Mouse (Mus musculus) thymus, adult 18-20 months (tissue): ENCODE measurements at regions not wholly inside any gene's neighbourhood (a gene's known extent, or its start where the extent isn't known, plus 50 kb on each side); places are given as distances from the start of the nearest gene placed in this dataset.
A peak's percentile ranks its signal among the peaks of the same experiment; 100 is the strongest.

Source experiments
- DNase-seq, 2 experiments: peaks; one replicate each; pipeline ENCODE4 v3.0.0; 2022; ENCODE audit warnings: mixed read lengths in 2 of 2

- no peak for DNase-seq
Measured at GRCm38 (mm10) chr6:91573487-91573886, 57.8 kb downstream of the Lsm3 start.

GRCm38 (mm10) chr6:91574414-91574813, 58.7 kb downstream of the Lsm3 start:
- DNase-seq = no peak

- peak; percentile 27 to 28 for DNase-seq
Measured at GRCm38 (mm10) chr6:91575662-91576364, 60.1 kb downstream of the Lsm3 start.

- no peak for DNase-seq
Measured at GRCm38 (mm10) chr6:91576906-91577305, 61.2 kb downstream of the Lsm3 start.

DNA sequence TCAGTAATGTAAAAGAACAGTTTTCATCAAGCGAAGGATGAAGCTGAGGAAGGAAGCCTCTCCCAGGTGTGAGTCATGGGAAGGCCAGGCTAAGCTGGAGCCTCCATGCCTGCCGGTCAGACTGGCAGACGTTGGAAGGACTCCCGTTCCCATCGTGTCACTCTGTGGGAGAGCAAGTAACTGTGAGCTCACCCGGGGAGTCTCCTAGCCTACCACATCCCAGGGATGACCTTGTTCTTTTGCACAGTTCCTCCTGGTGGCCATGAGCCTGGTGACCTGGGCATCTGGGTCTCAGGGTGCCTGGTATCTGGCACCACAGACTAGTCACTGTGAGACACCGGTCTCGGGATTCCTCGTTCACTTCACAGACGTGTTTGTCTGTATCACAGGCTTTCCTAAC, 63.9 kb downstream of the Lsm3 start:
- DNase-seq = no peak

DNA sequence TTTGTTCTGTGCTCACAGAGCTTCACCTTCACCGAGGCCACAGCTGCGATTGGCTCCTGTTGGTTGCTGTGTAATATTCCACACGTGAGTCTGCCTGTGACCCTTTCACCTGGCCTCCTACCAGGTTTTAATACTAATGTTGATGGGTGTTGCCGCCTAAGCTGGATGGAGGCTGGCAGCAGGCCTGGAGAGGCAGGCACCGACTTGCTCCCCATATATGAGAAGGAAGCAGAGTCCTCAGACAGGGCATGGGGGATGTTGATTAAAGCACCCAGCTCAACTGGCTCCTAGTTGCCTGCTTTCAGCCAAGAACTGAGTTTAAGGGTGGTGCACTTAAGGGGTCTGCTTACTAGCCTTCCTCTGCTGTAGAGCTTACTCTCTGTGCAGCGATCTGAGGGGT, 64.9 kb downstream of the Lsm3 start:
- DNase-seq = no peak

- DNase-seq = no peak
Measured at GRCm38 (mm10) chr6:91582338-91582737, 66.6 kb downstream of the Lsm3 start.

GRCm38 (mm10) chr6:91583346-91583745, 67.6 kb downstream of the Lsm3 start:
- no peak for DNase-seq

GRCm38 (mm10) chr6:91585543-91585942, 69.8 kb downstream of the Lsm3 start:
- DNase-seq = no peak

GRCm38 (mm10) chr6:91589181-91589580, 73.5 kb downstream of the Lsm3 start:
- no peak for DNase-seq

DNA sequence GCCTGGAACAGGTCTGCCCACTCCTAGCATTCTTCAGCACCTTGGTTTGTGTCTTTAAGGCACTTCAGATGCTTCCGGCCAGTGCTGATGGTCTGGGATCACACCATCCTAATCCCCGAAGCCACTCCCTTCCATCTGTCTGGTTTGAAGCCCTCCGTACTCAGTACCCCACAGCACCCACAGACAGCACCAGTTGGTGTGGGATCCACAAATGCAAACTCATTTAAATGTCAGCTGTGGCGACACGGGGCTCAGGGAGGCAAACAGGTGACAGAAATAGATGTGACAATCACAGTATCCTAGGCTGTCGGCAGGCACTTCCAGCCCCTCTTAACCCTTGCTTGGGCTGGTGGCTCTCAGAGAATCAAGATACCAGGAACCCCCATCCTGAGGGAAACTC, 74.7 kb downstream of the Lsm3 start:
- DNase-seq = no peak

- no peak for DNase-seq
Measured at GRCm38 (mm10) chr6:91590806-91591571, 75.3 kb downstream of the Lsm3 start.

- no peak for DNase-seq
Measured at GRCm38 (mm10) chr6:91592651-91593050, 76.9 kb downstream of the Lsm3 start.

DNA sequence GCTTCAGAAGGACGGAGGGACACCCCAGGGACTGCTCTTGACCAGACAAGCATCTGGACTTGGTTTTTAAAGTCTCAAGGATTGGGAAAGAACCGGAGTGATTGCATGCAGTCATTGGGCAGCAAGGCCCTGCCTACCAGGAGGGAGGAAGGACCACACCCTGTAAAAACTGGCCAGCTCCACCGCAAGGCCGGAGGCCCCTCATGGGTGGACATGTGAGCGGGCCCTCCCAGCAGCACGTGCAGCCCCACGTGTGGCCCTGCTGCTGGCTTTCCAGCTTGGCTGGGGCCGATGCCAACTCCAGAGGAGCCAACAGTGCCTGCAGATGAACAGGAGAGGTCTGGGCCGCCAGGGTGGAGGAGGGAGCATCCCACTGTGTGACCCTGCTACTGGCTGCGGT, 83.2 kb downstream of the Lsm3 start:
- peak; percentile 28 to 43 for DNase-seq

DNA sequence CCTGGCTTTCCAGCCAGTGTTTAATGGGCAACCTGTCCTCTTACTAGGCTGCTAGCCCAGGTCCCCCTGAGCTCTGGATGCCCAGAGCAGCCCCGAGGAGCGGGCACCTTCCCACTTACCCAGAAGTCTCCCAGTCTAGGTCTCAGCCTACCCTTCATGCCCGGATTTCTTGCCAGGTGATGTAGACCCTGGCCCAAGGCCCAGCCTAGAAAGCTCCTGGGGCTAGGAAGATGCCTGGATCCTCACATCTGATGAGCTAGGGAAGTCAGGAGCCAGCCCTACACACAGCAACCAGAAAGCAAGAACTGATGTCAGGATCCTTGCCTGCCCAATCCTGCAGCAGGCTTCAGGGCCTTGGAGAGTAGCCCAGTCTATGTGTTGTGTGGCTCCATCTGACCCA, 83.7 kb upstream of the Slc6a6 start:
- DNase-seq = no peak

DNA sequence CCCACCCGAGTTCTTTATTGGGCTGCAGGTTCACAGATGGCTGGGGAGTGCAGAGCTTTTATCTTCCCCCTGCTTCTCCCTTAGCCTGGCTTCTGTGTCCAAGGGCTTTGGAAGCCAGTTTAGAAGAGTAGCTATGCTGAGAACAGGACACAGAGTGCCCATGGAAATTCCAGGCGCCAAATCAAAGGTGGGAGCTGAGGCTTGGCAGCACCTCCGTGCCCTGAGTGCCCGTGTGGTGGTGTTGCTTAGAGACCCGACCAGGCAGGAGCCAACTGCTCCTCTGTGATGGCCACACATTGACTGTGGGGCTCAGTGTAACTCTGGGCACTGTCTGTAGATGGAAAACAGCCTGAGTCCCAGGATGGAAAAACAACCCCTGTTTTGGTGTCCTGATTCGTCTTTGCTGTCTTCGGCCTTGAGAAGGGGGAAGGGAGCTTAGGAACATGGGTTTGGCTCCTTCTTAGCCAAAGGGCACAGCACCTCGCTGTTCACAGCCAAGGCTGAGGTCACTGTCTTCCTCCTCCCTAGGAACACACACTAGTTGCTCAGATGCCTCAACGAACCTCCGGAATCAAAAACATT, 77.1 kb upstream of the Slc6a6 start:
- DNase-seq = no peak

- DNase-seq = no peak
Measured at GRCm38 (mm10) chr6:91607613-91608272, 76.1 kb upstream of the Slc6a6 start.

DNA sequence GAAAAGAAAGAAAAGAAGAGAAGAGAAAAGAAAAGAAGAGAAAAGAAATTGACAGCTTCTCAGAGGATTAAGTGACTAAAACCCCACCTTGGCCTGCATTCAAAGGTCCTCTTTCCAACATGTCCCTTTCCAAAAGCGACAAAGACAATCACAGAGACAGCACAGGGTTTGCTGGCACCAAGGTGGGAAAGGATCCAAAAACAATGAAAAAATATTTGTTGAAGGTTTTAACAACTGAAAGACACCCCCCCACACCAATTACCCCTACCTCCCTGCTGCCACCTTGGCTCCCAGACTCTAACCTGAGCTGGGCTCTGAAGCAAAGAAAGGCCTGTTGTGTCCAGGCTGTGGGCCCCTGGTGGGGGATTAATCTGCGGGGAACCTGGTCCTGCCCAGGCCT, 74.2 kb upstream of the Slc6a6 start:
- no peak for DNase-seq

DNA sequence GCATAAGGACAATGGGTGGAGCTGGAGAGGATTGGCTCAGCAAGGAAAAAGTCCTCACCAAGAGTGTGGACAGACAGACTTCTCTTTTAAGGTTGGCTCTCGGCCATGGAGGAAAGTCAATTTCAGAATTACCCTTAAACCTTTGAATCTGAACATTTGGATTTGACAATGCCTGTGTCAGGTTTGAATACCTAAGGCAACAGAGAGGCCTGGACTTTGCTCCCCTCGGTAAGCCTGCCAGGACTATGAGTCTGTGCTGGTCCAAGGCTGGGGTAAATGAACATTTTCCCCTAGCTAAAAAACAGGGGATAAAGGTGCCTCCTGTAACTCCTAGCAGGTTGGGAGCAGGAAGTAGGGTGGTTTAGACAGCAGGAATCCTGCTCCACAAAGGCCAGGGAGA, 68.8 kb upstream of the Slc6a6 start:
- DNase-seq = no peak

DNA sequence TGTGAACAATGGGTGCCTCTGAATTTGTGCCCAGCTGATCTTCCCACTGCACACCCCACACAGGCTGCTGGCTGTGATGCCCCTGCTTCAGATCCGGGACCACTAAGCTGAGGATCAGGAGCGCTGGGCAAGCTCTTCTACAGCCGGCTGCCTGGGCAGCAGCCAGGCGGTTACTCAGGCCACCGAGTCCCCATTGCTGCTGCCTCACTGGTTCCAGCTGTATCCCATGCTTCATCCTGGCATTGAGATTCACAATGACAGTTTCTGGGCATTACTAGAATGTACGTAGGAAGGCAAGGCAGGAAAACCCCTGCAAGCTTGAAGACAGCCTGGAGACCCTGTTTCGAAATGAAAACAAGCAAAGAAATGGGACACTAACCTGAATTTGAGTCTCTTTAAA, 67.3 kb upstream of the Slc6a6 start:
- DNase-seq = no peak

DNA sequence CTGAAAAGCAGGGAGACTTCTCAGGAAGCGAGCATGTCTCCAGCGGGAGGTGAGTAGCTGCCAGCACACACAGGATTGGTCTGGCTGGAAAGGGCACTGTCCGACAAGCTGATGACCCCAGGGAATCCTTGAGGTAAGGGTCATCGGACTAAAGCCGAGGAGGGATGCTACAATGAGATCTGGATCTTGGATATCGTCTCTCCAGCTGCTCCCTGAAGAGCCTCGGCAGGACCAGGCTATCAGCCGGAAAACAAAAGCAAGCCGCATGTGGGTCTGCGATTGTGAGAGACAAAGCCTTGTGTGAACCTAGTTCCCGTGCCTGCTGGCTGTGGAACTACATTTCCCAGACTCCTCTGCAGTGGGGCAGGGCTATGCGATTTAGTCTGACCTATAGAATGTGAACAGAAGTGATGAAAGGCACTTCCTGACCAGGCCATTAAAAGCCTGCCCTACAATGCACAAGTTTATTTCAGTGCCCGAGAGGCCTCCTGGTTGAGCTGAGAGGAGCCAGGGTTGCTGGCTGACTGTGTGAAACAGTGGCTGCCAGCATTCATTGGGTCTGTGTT, 66.7 kb upstream of the Slc6a6 start:
- DNase-seq = peak; percentile 70 to 82

GRCm38 (mm10) chr6:91617685-91618084, 66.2 kb upstream of the Slc6a6 start:
- peak in 1 of 2 experiments; percentile 9 for DNase-seq

DNA sequence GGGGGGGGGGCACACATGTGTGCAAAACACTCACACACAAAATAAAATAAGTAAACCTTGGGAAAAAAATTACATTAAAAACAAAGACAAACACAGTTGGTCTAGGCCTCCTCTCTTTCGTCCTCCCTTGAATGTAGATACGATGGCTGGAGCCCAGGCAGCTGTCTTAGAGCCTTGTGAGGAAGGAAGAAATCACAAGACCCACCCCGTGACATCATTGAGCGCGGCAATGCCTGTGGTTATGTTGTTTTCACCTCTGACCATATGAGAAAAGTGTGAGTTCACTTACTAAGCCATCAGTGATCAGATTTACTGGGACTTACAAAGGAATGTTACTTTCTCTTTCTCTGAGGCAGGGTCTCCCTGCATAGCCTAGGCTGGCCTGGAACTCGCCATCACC, 64.8 kb upstream of the Slc6a6 start:
- no peak for DNase-seq
